Mouse (Mus musculus) left cerebral cortex, adult 18-20 months (tissue): ENCODE results near the gene Olfr1438-ps1. TPM values are rescaled to one million over a fixed set of nuclear protein-coding genes. Genes with fewer than 3 reads are reported as not detected.
"Not testable (repeated sequence)": the region's sequence is repeated elsewhere in the genome, so short reads cannot be mapped to it uniquely, and the experiment has no call there.

Experiments used
- DNase-seq, 2 experiments: peaks; one replicate each; pipeline ENCODE4 v3.0.0; 2021 to 2022; ENCODE audit warnings: low spot score in 2 of 2, mixed read lengths in 1 of 2
- long read RNA-seq, 2 experiments: library from polyadenylated mRNA; stranded (forward); transcript quantifications; one replicate each; pipeline ENCODE4 v2.0.0; 2021
- total RNA-seq, 2 experiments: library from RNA; stranded (reverse); gene quantifications; 2 replicates each; pipeline ENCODE4 v1.2.3; 2021

Olfr1438-ps1 gene
- total RNA-seq = not detected
- long read RNA-seq, experiment 1 = 0 reads
- long read RNA-seq, experiment 2 = 0 reads

DNA sequence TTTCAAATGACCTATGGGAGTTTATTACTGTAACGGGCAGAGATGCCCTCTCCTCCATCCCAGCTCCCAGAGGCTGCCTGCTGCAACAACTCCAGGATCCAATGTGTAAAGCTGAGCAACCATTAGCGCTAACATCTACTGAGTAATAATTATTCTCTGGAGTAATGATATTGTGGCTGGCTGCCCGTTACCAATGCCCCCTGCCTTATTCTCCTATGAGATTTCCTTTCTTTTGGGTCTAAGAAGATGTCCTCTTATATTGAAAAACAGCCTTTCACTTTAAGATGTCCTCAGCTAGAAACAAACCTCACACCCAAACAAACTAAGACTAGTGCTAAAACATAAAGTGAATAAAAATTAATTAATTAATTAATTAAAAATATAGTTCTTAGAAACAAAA, at the start of gene Olfr1438-ps1:
Olfr1438-ps1 (minus strand) TSS at position 101 of the 400 bp plus-strand sequence.
- no peak for DNase-seq

DNA sequence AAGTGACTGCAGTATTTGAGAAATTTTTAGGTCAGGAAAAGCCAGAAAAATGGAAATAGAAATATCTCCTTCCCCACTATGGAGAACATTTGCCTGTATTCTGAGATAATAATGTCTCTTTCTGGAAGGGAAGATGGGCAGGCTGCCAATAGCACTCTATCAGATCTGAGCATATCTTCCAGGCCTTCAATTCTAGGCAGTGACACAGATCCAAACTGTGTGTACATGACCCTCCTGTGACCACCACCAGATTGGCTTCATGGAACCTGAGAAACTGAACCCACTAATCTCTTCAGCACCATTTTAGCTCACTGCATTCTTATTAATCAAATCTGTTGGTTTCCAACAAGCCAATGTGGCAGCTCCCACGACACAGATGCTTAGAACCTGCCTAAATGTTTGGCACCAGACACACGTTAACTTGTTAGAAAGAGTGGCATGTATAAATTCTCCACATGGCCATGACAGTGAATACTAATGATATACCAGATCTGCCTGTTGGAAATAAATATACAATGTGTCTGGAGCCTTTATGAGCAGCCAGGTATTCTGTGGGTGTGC, 38.8 kb upstream of the Olfr1438-ps1 start:
- peak; percentile 12 to 23 for DNase-seq

DNA sequence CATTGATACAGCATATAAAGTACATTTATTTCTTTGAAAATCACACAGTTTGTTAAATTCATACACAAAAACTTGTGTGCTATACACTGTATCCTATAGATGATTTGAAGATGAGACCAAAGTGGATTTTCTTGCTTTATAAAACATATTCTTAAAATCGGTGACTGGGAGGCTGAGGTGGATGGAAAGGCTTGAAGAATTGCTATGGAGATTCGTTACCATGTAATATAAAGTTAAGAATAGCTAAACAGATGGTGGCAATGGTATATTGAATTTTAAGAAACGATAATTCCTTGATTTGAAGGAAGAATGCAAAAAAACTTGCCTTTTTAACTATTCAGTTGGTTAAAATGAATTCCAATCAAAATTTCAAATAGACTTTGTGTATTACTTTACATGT, 37.3 kb upstream of the Olfr1438-ps1 start:
- DNase-seq = no peak

DNA sequence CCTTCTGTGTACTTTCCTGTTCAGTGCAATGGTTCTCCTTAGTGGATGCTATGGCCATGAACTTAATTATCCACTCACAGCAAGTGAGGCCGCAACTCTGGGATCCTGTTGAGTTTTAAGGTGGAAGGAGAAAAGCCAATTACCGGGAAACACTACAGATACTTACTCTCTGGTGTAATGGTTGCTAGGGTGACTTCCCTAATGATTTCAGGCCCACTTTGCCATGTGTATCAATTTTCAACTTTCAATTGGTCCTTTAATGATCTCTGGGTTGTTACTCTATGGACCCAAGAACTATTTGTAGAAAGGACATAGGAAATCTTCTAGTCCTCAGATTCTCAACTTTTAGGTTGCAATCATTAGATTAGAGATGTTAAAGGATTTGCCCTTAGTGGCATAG, 10.7 kb downstream of the Olfr1438-ps1 start, which contains the start of gene Olfr1437:
Olfr1437 (minus strand) TSS at position 101 of the 400 bp plus-strand sequence.
- DNase-seq = no peak

DNA sequence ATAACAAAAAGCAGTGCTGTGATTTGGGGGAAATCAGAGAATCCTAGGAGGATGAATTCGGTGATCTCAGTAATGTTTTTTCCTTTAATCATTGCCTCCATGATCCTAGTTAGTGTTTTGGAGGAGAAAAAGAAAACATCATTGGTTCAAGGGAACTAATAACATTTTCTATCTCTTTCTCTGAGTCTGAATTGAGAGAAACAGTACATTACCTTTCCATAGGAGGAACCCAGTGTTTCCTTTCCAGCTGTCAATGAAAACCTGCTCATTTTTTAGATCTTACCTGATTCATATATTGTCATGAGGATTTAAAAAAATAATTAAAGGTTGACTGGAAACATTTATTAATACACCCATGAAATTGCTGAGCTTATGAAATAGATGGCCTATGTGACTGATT, 36.7 kb downstream of the Olfr1438-ps1 start, which contains the start of gene Olfr1436:
Olfr1436 (minus strand) TSS at position 101 of the 400 bp plus-strand sequence.
- not testable (repeated sequence) for DNase-seq

DNA sequence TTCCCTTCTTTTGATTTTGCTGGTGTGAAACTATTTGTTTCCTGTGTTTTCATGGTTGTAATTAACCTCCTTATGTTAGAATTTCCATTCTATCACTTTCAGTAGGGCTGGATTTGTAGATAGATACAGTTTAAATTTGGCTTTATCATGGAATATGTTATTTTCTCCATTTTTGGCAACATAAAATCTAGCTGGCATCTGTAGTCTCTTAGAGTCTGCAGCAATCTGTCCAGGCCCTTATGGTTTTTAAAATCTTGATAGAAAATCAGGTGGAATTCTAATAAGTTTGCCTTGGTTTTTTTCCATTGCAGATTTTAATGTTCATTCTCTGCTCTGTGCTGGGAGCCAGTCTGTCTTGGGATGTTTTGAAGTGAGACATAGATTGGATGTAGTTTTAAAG, 42.7 kb downstream of the Olfr1438-ps1 start:
- DNase-seq = no peak

DNA sequence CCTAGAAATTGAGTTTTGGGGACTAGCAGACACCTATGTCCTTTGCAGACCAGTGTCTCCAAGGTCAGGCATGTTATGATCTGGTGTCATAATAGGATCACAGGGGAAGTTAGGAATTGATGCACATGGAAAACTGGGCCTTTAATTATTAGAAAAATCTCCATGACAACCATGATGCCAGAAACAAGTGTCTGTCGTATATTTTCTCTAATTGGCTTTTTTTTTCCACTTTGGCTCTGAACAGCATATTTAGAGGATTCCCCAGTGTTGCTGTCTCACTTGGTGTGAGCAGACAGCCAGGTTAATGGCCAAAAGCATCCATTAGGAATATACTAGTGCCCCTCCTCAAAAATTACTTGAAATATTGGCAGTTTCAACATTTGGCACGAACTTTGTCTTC, 56.2 kb downstream of the Olfr1438-ps1 start, which contains the start of gene Olfr1434:
Olfr1434 (plus strand) TSS at position 301 of the 400 bp plus-strand sequence.
- DNase-seq = no peak

Other genes with a start within 250 kb of the Olfr1438-ps1 start
- gene Olfr1426, start 243.9 kb downstream of the Olfr1438-ps1 start, total RNA-seq = not detected
- gene Olfr1427, start 232.6 kb downstream of the Olfr1438-ps1 start, total RNA-seq = not detected
- gene Olfr1428, start 220.0 kb downstream of the Olfr1438-ps1 start, total RNA-seq = not detected
- gene Olfr76, start 212.7 kb downstream of the Olfr1438-ps1 start, total RNA-seq = not detected
- not detected for gene Olfr1555-ps1, start 165.8 kb downstream of the Olfr1438-ps1 start, total RNA-seq
- gene Olfr1431, start 135.3 kb downstream of the Olfr1438-ps1 start, total RNA-seq = not detected
- gene Olfr1432, start 103.3 kb downstream of the Olfr1438-ps1 start, total RNA-seq = not detected
- not detected for gene Olfr262, start 94.3 kb downstream of the Olfr1438-ps1 start, total RNA-seq
- not detected for gene Olfr235, start 74.9 kb downstream of the Olfr1438-ps1 start, total RNA-seq
- gene Olfr1434, start 56.1 kb downstream of the Olfr1438-ps1 start, total RNA-seq = not detected
- gene Olfr1436, start 36.8 kb downstream of the Olfr1438-ps1 start, total RNA-seq = not detected
- not detected for gene Olfr1437, start 10.8 kb downstream of the Olfr1438-ps1 start, total RNA-seq
- not detected for gene Olfr1440, start 51.4 kb upstream of the Olfr1438-ps1 start, total RNA-seq
- gene Olfr1441, start 81.5 kb upstream of the Olfr1438-ps1 start, total RNA-seq = not detected
- not detected for gene Pfpl, start 92.0 kb upstream of the Olfr1438-ps1 start, total RNA-seq
- 1 to 10 TPM; 9.7 TPM for gene Mpeg1, start 124.9 kb upstream of the Olfr1438-ps1 start, total RNA-seq
- 10 to 100 TPM; 34.3 to 36.9 TPM for gene Dtx4, start 165.5 kb upstream of the Olfr1438-ps1 start, total RNA-seq
- gene Fam111a, start 209.8 kb upstream of the Olfr1438-ps1 start, total RNA-seq = 1 to 10 TPM; 1.5 to 2.0 TPM